Mouse (Mus musculus) erythroblast, embryonic 14.5 days (primary cell): Measurements from ENCODE around the gene Ccdc186. TPM values are rescaled to one million over a fixed set of nuclear protein-coding genes. Genes with fewer than 3 reads are reported as not detected.

ENCODE experiments used
- H3K27me3 ChIP-seq: 2 replicates; pipeline ENCODE4 v1.6.1; 2012; ENCODE audit warnings: inconsistent platforms; ENCODE audit not compliant: control insufficient read depth
- H3K36me3 ChIP-seq: 2 replicates; pipeline ENCODE4 v1.6.1; 2012; ENCODE audit warnings: mild to moderate bottlenecking, inconsistent platforms; ENCODE audit not compliant: control insufficient read depth
- H3K4me1 ChIP-seq: 2 replicates; pipeline ENCODE4 v1.6.1; 2012; ENCODE audit warnings: inconsistent platforms; ENCODE audit not compliant: control insufficient read depth
- H3K4me3 ChIP-seq: replicated peaks from 2 replicates; pipeline ENCODE3; 2012; ENCODE audit warnings: moderate library complexity, mild to moderate bottlenecking, inconsistent platforms
- H3K9me3 ChIP-seq: 2 replicates; pipeline ENCODE4 v1.6.1; 2012; ENCODE audit warnings: low read length, inconsistent platforms, mixed read lengths; ENCODE audit not compliant: control insufficient read depth
- GATA1 ChIP-seq: IDR thresholded peaks from 2 replicates; pipeline ENCODE4 v1.6.1; 2012; ENCODE audit warnings: low read length, inconsistent platforms, mixed read lengths
- TAL1 ChIP-seq: IDR thresholded peaks from 3 replicates; pipeline ENCODE4 v1.6.1; 2012; ENCODE audit warnings: low read length, inconsistent platforms, mixed read lengths
- polyA plus RNA-seq: library from polyadenylated mRNA; stranded (reverse); fragments of >175 nt; gene quantifications from 2 replicates; pipeline ENCODE4 v1.2.3, GENCODE M21; 2012

Ccdc186 gene
- polyA plus RNA-seq, 1 experiment, result 0.17 TPM

DNA sequence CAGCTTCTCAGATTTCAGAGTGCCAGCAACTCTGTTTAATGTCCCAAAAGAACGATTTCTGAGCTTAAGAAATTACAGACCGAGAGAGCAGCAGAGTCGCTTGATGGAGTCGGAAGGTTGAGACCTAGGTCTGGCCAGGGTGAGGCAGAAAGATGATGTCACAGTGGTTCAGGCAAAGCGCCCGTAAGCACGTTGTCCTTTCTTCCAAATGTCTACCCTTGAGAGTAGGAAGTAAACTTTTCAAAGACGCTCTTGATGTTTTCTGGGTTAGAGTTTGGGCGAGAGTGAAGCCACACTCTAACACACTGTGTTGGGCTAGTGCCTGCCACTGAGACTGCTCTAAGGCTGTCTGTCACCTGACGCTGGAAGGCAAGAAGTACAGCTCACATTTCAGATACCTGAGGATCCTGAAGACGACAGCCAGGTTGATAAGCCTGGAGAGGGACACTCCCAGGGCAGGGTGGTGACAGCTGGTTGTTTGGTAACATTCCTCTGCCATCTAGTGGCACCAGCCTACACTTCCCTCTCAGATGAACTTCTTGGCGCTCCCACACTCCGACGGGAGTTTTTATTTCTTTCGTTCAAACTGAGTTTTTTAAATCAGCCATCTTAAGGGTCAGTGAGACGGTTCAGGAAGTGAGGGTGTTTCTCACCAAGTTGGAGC lies 45.1 kb downstream of the Ccdc186 start:
- H3K9me3 ChIP-seq, result no peaks in the 10 kb centered on the region
- no peak overlapping the region for H3K4me3 ChIP-seq
- H3K4me1 ChIP-seq, result 0 out of 2 replicates have a peak, but pooled peaks cover 2% of the 10 kb centered on the region
- H3K27me3 ChIP-seq, result peaks cover 36% of the 10 kb centered on the region
- TF ChIP-seq TAL1 (no peak), GATA1 (no peak)
- no peaks in the 10 kb centered on the region for H3K36me3 ChIP-seq

DNA sequence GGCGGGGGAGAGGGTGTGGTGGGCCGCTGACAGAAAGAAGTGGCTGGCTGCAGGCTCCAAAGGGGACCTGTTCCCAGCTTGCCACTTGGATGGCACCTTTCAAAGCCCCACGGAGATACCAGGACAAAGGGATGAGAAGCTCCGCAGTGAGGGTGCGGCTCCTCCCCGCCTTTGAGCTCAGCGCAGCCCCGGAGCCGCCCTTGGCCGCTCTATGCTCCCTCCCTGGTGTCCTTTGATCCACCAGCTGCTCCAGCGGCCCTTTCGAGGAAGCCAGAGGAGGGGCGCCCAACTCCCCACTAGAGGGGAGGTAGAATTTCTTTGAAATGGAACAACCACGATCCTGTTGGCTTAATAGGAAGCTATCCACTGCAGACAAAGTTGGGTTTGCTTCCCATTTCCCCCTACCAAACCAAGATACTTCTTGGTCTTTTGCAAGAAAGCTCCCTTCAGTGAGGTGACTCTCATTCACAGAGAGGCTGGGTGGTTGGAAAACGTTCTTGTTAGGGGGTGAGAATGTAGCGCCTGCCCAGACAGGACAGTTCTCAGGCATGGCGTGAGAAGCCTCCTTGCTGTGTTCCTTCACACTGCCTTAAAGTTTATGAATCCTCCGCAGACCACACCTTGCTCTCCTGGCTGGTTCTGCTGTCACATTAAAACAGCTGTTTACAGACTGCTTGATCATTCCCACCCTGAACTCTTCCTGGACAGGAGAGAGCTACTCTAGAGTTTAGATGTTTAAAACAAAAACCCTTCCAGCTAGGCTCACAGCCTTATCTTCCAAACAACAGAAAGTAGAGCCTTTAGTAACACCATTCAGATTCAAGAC lies 45.9 kb downstream of the Ccdc186 start:
- no peaks in the 10 kb centered on the region for H3K36me3 ChIP-seq
- H3K4me3 ChIP-seq, result no peak overlapping the region
- 0 out of 2 replicates have a peak, but pooled peaks cover 2% of the 10 kb centered on the region for H3K4me1 ChIP-seq
- no peaks in the 10 kb centered on the region for H3K9me3 ChIP-seq
- TF ChIP-seq GATA1 (no peak), TAL1 (no peak)
- H3K27me3 ChIP-seq, result peaks cover 36% of the 10 kb centered on the region

DNA sequence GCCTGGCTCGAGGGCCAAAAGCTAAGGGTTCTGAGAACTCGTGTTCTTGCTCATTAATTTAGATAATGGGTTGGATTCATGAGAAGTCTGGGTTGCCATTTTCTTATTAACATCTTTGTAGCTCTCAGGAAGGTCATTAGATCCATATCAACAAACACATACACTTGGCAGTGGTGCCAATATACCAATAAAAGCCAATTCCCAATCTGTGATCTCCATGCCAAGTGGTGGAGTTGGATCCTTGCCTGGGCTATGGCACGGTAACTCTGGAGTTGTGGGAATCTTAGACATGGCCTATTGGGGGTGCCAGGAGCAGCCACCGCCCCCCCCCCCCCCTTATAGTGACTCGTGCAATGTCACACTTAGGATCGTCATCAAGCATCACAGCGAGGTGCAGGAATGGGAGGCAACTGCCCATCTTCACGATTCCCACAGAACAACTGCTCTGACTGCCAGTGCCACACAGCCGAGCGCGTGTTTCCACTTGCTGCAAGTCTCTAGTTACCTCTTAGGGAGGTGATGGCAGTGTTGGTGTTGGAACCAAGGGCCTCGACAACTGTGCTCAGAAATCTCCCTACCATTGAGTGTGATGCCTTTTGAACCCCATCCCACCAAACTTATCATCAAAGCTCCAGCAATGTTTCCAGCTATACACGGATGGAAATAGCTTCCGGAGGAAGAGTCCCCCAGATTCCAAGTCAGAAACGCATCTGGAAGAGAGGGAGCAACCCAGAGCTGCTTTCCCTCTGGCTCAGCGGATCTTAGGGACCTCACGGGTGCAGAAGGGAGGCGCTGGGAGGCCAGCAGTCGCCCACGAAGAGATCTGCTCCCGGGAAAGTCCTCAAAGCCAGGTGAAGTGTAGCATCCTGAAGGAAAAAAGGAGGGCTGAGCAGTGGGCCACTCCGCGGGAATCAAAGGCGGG lies 46.8 kb downstream of the Ccdc186 start:
- H3K4me3 ChIP-seq, result no peak overlapping the region
- H3K4me1 ChIP-seq, result 0 out of 2 replicates have a peak, but pooled peaks cover 2% of the 10 kb centered on the region
- H3K9me3 ChIP-seq, result no peaks in the 10 kb centered on the region
- H3K36me3 ChIP-seq, result no peaks in the 10 kb centered on the region
- H3K27me3 ChIP-seq, result peaks cover 36% of the 10 kb centered on the region
- TF ChIP-seq GATA1 (no peak), TAL1 (no peak)

DNA sequence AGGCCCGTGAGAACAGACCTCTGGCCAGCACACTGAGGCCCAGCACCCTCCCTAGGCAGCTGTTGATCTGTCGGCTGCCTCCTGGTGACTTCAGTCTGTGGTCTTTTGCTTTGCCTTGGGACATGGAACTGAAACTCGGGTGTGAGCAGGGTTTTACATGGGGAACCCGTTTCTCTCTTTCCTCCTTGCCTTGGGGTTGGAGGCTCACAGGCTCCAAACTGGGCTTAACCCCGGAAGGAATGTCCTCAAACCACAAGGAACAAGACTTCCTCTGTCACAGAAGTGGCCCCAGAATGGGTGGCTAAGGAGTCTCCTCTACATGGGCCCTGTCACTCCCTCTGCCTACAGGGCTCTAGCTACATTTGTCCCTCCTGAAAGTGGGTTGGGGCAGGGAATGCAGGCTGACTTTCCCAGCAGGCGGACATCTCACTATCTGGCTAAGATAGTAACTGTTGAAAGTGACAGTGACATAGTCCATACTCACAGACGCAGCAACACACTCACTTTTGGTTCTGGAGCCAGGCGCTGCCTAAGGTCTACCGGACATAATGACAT lies 47.5 kb downstream of the Ccdc186 start:
- Histone ChIP-seq H3K4me3 (no peak overlapping the region), H3K9me3 (no peaks in the 10 kb centered on the region), H3K36me3 (no peaks in the 10 kb centered on the region), H3K27me3 (peaks cover 36% of the 10 kb centered on the region), H3K4me1 (0 out of 2 replicates have a peak, but pooled peaks cover 2% of the 10 kb centered on the region)
- no peak for TF ChIP-seq GATA1

DNA sequence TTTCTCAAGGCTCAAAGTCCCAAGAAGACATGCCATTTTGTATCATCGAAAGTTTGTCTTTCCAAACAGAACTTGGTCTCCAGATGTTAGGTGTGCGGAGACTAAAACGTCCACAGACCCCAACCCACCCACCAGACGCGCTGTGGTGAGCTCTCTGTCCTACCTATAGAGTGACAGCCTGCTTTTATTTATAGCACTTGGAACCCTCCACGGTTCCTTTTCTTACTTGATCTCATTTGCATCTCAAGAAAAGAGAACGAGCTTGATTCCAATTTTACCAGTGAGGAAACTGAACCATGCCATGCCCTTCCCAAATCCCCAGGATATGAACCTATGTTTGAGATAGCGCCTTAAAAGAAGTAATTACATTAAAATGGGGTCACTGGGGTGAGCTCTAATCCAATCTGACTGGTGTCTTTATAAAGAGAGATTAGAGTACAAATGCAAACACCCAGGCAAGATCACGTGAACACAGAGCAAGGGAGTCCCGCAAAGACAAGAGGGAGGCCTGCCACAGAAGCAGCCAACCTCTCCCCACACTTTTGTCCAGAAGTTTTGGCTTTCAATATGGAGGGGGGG lies 48.5 kb downstream of the Ccdc186 start:
- TF ChIP-seq GATA1 (no peak), TAL1 (no peak)
- Histone ChIP-seq H3K4me3 (no peak overlapping the region), H3K4me1 (0 out of 2 replicates have a peak, but pooled peaks cover 2% of the 10 kb centered on the region), H3K27me3 (peaks cover 36% of the 10 kb centered on the region), H3K36me3 (no peaks in the 10 kb centered on the region), H3K9me3 (no peaks in the 10 kb centered on the region)

DNA sequence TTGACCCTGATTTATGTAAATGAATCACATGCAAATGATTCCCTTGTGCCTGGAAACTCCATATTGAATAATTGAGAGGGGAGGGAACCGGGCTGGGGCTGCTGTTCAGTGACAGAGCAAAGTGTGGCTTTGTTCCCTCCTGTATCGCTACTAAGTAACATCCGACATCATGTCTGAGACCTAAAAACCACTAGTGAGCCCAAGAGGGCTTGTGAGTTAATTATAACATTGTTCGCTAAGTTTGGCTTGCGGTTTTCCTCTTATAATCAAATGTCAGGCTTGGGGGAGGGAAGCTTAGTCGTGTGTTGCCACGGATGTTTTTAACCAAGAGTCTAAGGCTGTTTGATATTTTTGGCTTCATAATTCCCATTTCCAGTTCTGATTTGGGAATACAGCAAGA lies 49.8 kb downstream of the Ccdc186 start:
- no peak for TF ChIP-seq TAL1
- TF ChIP-seq GATA1, result no peak
- H3K4me3 ChIP-seq, result no peak overlapping the region
- no peaks in the 10 kb centered on the region for H3K9me3 ChIP-seq
- H3K4me1 ChIP-seq, result 0 out of 2 replicates have a peak, but pooled peaks cover 2% of the 10 kb centered on the region
- H3K27me3 ChIP-seq, result peaks cover 30% of the 10 kb centered on the region
- no peaks in the 10 kb centered on the region for H3K36me3 ChIP-seq

DNA sequence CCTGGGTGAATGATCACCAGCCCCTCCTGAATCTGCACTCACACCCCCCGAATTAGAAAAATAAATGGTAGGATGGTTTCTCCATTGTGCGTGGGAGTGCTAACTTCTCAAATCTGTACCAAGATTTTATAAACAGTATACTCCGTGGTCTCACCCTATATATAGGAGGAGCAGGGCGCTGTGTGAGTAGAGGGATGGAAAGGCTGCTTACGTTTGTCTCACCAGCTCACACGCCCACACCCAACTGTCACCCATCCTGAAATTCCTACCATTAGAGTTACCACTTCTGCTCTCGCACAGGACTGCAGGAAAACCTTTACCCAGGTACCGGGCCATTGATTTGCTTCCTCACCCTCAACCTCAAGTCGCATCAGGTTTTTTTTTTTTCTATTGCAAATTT lies 53.0 kb downstream of the Ccdc186 start:
- Histone ChIP-seq H3K4me3 (no peak overlapping the region), H3K9me3 (no peaks in the 10 kb centered on the region), H3K27me3 (no peaks in the 10 kb centered on the region; the same call in 1 of the 2 replicates), H3K36me3 (no peaks in the 10 kb centered on the region), H3K4me1 (no peaks in the 10 kb centered on the region)
- TF ChIP-seq TAL1 (no peak), GATA1 (no peak)

DNA sequence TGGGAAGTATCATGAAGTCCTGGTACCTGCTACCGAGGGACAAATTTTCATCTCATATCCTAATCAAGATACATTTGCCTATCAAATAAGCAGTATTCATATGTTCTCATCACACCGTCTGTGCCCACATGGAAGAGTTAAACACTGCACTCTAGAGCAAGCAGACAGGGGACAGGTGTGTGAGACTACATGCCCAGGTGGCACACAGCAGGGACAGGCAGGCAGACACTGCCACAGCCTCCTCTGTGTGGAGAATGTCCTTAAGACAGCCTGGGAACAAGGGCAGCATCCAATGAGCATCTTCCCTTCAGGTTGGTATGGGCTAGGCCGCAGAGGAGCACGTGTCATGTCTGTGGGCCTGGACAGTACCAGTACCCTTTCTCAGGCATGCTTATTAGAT lies 59.3 kb downstream of the Ccdc186 start:
- Histone ChIP-seq H3K4me1 (no peaks in the 10 kb centered on the region), H3K36me3 (no peaks in the 10 kb centered on the region), H3K27me3 (no peaks in the 10 kb centered on the region), H3K9me3 (no peaks in the 10 kb centered on the region), H3K4me3 (no peak overlapping the region)
- TF ChIP-seq GATA1, result no peak
- no peak for TF ChIP-seq TAL1
